ENCODE assay signal across 8 mouse cellular contexts in the genomic region with DNA sequence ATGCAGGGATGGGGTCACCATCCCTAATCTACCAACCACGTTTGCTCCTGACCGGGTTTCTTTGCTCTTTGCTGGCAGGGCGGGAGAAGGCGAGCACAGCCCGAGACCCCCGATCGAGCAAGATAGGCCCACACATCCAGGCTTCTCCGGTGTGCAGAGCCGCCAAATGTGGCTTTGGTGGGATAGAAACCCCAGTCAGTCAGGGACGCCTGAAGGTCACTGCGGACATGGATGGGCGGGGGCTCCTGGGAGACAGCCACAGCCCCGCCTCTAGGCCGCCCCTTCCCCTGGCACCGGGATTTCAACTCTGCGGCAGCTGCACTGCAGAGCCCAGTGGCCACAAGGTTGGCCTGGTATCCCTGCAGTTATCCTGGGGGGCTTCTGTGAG. TPM values are rescaled to one million over a fixed set of nuclear protein-coding genes. Genes with fewer than 3 reads are reported as not detected.
DNase-seq lines count a peak whose midpoint lies in the region; ATAC-seq and TF ChIP-seq lines count a peak whose summit lies in the region.

No protein-coding gene starts in this region.

- H3K4me3 ChIP-seq in kidney, postnatal 0 days (replicated peaks; ENCODE audit: low read depth, low read length) = 0 out of 2 replicates have a peak overlapping the region, but pooled peaks have one; percentile 16
- H3K4me3 ChIP-seq in hindbrain, embryonic 14.5 days (replicated peaks; ENCODE audit: low read length) = peak overlapping the region; percentile 61

- H3K27me3 ChIP-seq in kidney, postnatal 0 days (ENCODE audit: insufficient read depth, low read length) = 0 out of 2 replicates have a peak, but pooled peaks cover 7% of the 10 kb centered on the region
- H3K27me3 ChIP-seq in hindbrain, embryonic 14.5 days (ENCODE audit: control insufficient read depth, insufficient read depth, low read length) = peaks cover 6% of the 10 kb centered on the region; the same call in 1 of the 2 replicates

- ATAC-seq in kidney, postnatal 0 days (replicated peaks; ENCODE audit: low FRiP score, low read depth) = no peak
- no peak; the same call in none of the 2 replicates for ATAC-seq in hindbrain, embryonic 14.5 days (ENCODE audit: low FRiP score)
- ATAC-seq in megakaryocyte progenitor cell, adult 5-6 weeks (replicated peaks; ENCODE audit: poor library complexity) = no peak
- no peak for ATAC-seq in CD4-positive, CD25-positive, alpha-beta regulatory T cell, adult 4 months

- no peak overlapping the region for H3K9ac ChIP-seq in kidney, postnatal 0 days (ENCODE audit: low read depth, low read length)
- peak overlapping the region; percentile 75 for H3K9ac ChIP-seq in hindbrain, embryonic 14.5 days

- DNase-seq in kidney, postnatal 0 days (ENCODE audit: low spot score) = no peak
- DNase-seq in kidney, adult 9 months = no peak
- peak; percentile 12 for DNase-seq in embryo, embryonic 11 days
- no peak for DNase-seq in hindbrain, embryonic 14.5 days (ENCODE audit: low spot score)
- DNase-seq in neural tube, embryonic 10.5 days (ENCODE audit: extremely low spot score, low spot score) = peak; percentile 23
- DNase-seq in cerebellum, adult 9-11 months = no peak

- no peaks in the 10 kb centered on the region for H3K9me3 ChIP-seq in kidney, postnatal 0 days (replicated peaks; ENCODE audit: low read length)
- H3K9me3 ChIP-seq in hindbrain, embryonic 14.5 days (ENCODE audit: control insufficient read depth, low read length) = no peaks in the 10 kb centered on the region

- no peaks in the 10 kb centered on the region for H3K36me3 ChIP-seq in kidney, postnatal 0 days (ENCODE audit: insufficient read depth, low read length)
- no peaks in the 10 kb centered on the region; the same call in 1 of the 2 replicates for H3K36me3 ChIP-seq in hindbrain, embryonic 14.5 days (replicated peaks; ENCODE audit: control insufficient read depth, insufficient read depth)

- H3K4me1 ChIP-seq in kidney, postnatal 0 days (replicated peaks; ENCODE audit: insufficient read depth, low read length) = no peaks in the 10 kb centered on the region; the same call in 1 of the 2 replicates
- peaks cover 9% of the 10 kb centered on the region; the same call in 1 of the 2 replicates for H3K4me1 ChIP-seq in hindbrain, embryonic 14.5 days (replicated peaks; ENCODE audit: control insufficient read depth, insufficient read depth, low read length)

- no peak overlapping the region for H3K27ac ChIP-seq in kidney, postnatal 0 days
- H3K27ac ChIP-seq in hindbrain, embryonic 14.5 days = peak overlapping the region; percentile 87

- TF ChIP-seq CTCF in kidney, postnatal 0 days (IDR thresholded peaks at IDR 0.05; ENCODE audit: low read depth) = no peak

- peak overlapping the region; percentile 54 for H3K4me2 ChIP-seq in kidney, postnatal 0 days (ENCODE audit: low read length)
- peak overlapping the region; percentile 70 for H3K4me2 ChIP-seq in hindbrain, embryonic 14.5 days (replicated peaks)

- 2% methylated on average over 16 of the region's 16 CpGs for WGBS in kidney, postnatal 0 days
- WGBS in hindbrain, embryonic 14.5 days = under 1% methylated on average over 16 of the region's 16 CpGs

RNA-seq across cellular contexts. Expression of gene Cplx1, which starts 0.4 kb away (rescaled TPM):
- polyA plus RNA-seq in kidney, postnatal 0 days (2015; fragmentation: Nextera tagmentation; extraction: Ambion mirVana) = 0.20 and 0.27 TPM in 2 replicates
- polyA plus RNA-seq in hindbrain, embryonic 14.5 days (2014; fragmentation: Nextera tagmentation; extraction: Ambion mirVana) = 169 and 208 TPM in 2 replicates
- 0.07 TPM in 1 of 2 replicates, not detected in the other for total RNA-seq in megakaryocyte progenitor cell, adult 5-6 weeks (2015)
- total RNA-seq in megakaryocyte progenitor cell, adult 5-6 weeks (2017) = not detected in 2 replicates
- not detected for polyA plus RNA-seq in CD4-positive, CD25-positive, alpha-beta regulatory T cell, adult 4 months (2017; shearing (Covaris generic))

Comparison
In these comparisons a context has a peak if more than half of its experiments do, and no peak if none do; other contexts are left out.
1. DNase-seq: peak in embryo, embryonic 11 days (single experiment) and neural tube, embryonic 10.5 days (single experiment); none in kidney, postnatal 0 days (single experiment), kidney, adult 9 months (single experiment), hindbrain, embryonic 14.5 days (single experiment) and cerebellum, adult 9-11 months (single experiment).
2. RNA of gene Cplx1, which starts 0.4 kb away (polyA plus RNA-seq): 169 to 208 TPM in hindbrain, embryonic 14.5 days; 0.20 to 0.27 TPM in kidney, postnatal 0 days and not detected in CD4-positive, CD25-positive, alpha-beta regulatory T cell, adult 4 months; every median in the first group is over 100 times any median in the second.